Mouse (Mus musculus) forebrain, embryonic 11.5 days (tissue): ENCODE measurements at regions not wholly inside any gene's neighbourhood (a gene's known extent, or its start where the extent isn't known, plus 50 kb on each side); places are given as distances from the start of the nearest gene placed in this dataset.

ENCODE experiments used
- ATAC-seq: fragments of 200-750 bp; cut with Nextera tagmentation; replicated peaks from 2 replicates; pipeline ENCODE4 v1.8.0; 2017; ENCODE audit warnings: moderate TSS enrichment; ENCODE audit not compliant: low FRiP score
- DNase-seq: peaks from one replicate; pipeline ENCODE4 v3.0.0-alpha.2; 2017; ENCODE audit warnings: low spot score
- H3K27ac ChIP-seq: fragments of 300-500 bp; sonication (generic); 2 replicates; pipeline ENCODE4 v1.5.1; 2014; ENCODE audit warnings: low read depth, low read length
- H3K27me3 ChIP-seq: fragments of 300-500 bp; sonication (generic); 2 replicates; pipeline ENCODE4 v1.6.1; 2014; ENCODE audit warnings: mild to moderate bottlenecking, low read length, mixed read lengths; ENCODE audit not compliant: control insufficient read depth, insufficient read depth
- H3K36me3 ChIP-seq: fragments of 300-500 bp; sonication (generic); 2 replicates; pipeline ENCODE4 v1.6.1; 2014; ENCODE audit warnings: mild to moderate bottlenecking, low read length, moderate library complexity, mixed read lengths; ENCODE audit not compliant: control insufficient read depth, insufficient read depth
- H3K4me1 ChIP-seq: fragments of 300-500 bp; sonication (generic); replicated peaks from 2 replicates; pipeline ENCODE4 v1.6.1; 2014; ENCODE audit warnings: low read length, mixed read lengths; ENCODE audit not compliant: control insufficient read depth, insufficient read depth
- H3K4me2 ChIP-seq: fragments of 300-500 bp; sonication (generic); 2 replicates; pipeline ENCODE4 v1.6.1; 2014; ENCODE audit warnings: low read depth, mild to moderate bottlenecking, low read length, moderate library complexity, mixed read lengths; ENCODE audit not compliant: severe bottlenecking
- H3K4me3 ChIP-seq: fragments of 300-500 bp; sonication (generic); 2 replicates; pipeline ENCODE4 v1.5.1; 2014; ENCODE audit warnings: low read depth, low read length
- H3K9ac ChIP-seq: fragments of 300-500 bp; sonication (generic); 2 replicates; pipeline ENCODE4 v1.6.1; 2014; ENCODE audit warnings: low read length
- H3K9me3 ChIP-seq: fragments of 300-500 bp; sonication (generic); 2 replicates; pipeline ENCODE4 v1.6.1; 2016; ENCODE audit warnings: low read length, mixed read lengths; ENCODE audit not compliant: control insufficient read depth
- WGBS: fragments of 180-500 bp; shearing (Covaris S2); extraction: QIAGEN DNeasy Blood & Tissue Kit; methylation state at CpG from one replicate; pipeline ENCODE4 v1.1.7; 2014; 5-methylcytosine and 5-hydroxymethylcytosine counted together

DNA sequence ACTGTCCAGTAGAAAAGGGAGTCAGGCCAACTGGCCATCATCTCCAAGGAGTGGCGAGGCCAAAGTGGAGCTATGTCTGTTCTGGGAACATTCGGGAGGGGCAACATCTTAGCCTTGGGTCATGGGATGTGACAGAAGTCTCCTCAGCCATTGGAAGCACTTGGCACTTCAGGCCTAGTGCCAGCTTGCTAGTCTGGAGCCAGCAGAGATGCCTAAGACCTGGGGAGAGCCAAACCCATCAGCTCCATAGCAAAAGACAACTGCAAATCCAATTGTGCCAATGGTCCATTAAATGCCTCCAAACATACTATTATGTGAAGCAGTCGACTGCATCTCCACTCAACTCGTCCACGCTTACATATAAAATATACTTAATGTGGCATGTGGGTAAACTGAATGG is 136.9 kb downstream of the Tle3 start:
- Histone ChIP-seq H3K27ac (no peak overlapping the region), H3K36me3 (no peaks in the 10 kb centered on the region), H3K4me3 (no peak overlapping the region), H3K4me2 (no peak overlapping the region), H3K27me3 (peaks cover 5% of the 10 kb centered on the region; the same call in 1 of the 2 replicates), H3K4me1 (peaks cover 16% of the 10 kb centered on the region), H3K9ac (no peak overlapping the region), H3K9me3 (no peaks in the 10 kb centered on the region)
- ATAC-seq (no peak), DNase-seq (no peak)
- 71% methylated on average over 5 of the region's 5 CpGs for WGBS

DNA sequence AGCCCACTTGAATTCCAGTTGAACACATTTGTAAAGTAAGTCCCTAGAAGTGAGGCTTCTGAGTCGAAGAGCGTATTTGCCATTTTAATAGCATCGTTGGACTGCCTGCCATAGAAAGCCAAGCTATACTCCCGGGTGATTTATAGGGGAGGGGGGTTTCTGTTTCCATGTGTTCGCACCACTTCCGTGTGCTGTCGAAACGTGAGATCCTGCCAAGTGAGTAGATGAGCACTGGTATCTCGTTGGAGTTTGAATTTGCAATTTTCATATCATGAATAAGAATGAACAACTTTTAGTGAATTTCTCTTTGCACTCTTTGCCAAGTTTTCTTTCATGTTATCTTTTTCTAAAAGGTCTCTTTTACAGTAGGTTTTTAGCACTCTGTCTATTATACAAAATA is 128.7 kb downstream of the Tle3 start:
- Histone ChIP-seq H3K4me2 (no peak overlapping the region), H3K27me3 (no peaks in the 10 kb centered on the region), H3K4me3 (no peak overlapping the region), H3K9ac (no peak overlapping the region), H3K4me1 (no peaks in the 10 kb centered on the region), H3K27ac (no peak overlapping the region), H3K9me3 (no peaks in the 10 kb centered on the region), H3K36me3 (no peaks in the 10 kb centered on the region)
- DNase-seq (no peak), ATAC-seq (no peak)
- 90% methylated on average over 9 of the region's 9 CpGs for WGBS

DNA sequence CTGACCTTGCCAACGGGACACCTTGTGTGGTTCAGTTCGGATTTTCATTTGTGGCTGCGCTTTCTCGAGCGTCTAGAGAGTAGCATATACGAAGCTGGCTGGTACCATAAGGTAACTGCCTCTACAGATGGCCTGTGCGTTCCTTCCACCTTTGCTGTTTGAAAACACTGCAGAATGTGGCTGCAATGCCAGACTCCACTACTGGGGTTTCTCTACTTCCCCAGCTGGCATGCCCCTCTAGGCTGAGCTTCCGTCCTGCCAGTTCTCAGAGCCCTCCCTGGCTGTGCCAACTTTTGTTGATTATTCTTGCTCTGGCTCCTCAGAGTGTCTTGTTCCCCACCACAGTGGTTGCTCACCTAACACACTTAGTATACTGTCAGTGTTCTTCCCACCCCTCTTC is 120.7 kb downstream of the Tle3 start:
- H3K36me3 ChIP-seq, result no peaks in the 10 kb centered on the region
- no peak overlapping the region for H3K27ac ChIP-seq
- H3K27me3 ChIP-seq, result peaks cover 3% of the 10 kb centered on the region; the same call in 1 of the 2 replicates
- DNase-seq, result no peak
- H3K4me2 ChIP-seq, result no peak overlapping the region
- H3K4me1 ChIP-seq, result 0 out of 2 replicates have a peak, but pooled peaks cover 2% of the 10 kb centered on the region
- no peak overlapping the region for H3K9ac ChIP-seq
- WGBS, result 82% methylated on average over 8 of the region's 8 CpGs
- H3K9me3 ChIP-seq, result no peaks in the 10 kb centered on the region
- no peak overlapping the region for H3K4me3 ChIP-seq
- ATAC-seq, result no peak

GRCm38 (mm10) chr9:61491131-61491712 is 119.1 kb downstream of the Tle3 start:
- no peak for DNase-seq
- 46% methylated on average over 6 of the region's 6 CpGs for WGBS
- H3K27ac ChIP-seq, result no peak overlapping the region
- H3K4me2 ChIP-seq, result no peak overlapping the region
- 0 out of 2 replicates have a peak, but pooled peaks cover 2% of the 10 kb centered on the region for H3K4me1 ChIP-seq
- no peaks in the 10 kb centered on the region for H3K9me3 ChIP-seq
- H3K9ac ChIP-seq, result no peak overlapping the region
- ATAC-seq, result no peak
- H3K4me3 ChIP-seq, result no peak overlapping the region
- no peaks in the 10 kb centered on the region for H3K36me3 ChIP-seq
- H3K27me3 ChIP-seq, result peaks cover 3% of the 10 kb centered on the region; the same call in 1 of the 2 replicates

DNA sequence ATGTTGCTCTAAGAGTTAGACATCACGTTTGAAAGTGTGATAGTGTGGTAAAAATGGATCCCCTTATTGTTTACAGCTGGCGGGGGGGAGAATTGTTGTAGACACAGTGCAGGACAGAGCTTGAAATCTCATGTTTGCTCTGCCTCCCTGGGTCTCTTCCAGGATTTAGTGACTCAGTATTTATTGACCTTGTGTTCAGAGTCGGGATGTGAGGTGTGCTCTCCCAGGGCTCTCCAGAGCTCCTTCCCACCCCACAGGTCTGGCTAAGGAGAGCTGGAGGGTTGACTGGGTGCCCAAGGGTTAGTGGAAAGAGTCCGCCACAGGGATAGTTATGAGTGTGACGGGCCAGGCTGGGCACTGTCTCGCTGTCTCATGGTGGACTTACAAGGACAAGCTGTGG is 117.8 kb downstream of the Tle3 start:
- Histone ChIP-seq H3K4me2 (no peak overlapping the region), H3K9ac (no peak overlapping the region), H3K4me1 (0 out of 2 replicates have a peak, but pooled peaks cover 2% of the 10 kb centered on the region), H3K9me3 (no peaks in the 10 kb centered on the region), H3K27ac (no peak overlapping the region), H3K36me3 (no peaks in the 10 kb centered on the region), H3K4me3 (no peak overlapping the region), H3K27me3 (peaks cover 3% of the 10 kb centered on the region; the same call in 1 of the 2 replicates)
- no peak for DNase-seq
- WGBS, result 79% methylated on average over 6 of the region's 6 CpGs
- no peak for ATAC-seq

DNA sequence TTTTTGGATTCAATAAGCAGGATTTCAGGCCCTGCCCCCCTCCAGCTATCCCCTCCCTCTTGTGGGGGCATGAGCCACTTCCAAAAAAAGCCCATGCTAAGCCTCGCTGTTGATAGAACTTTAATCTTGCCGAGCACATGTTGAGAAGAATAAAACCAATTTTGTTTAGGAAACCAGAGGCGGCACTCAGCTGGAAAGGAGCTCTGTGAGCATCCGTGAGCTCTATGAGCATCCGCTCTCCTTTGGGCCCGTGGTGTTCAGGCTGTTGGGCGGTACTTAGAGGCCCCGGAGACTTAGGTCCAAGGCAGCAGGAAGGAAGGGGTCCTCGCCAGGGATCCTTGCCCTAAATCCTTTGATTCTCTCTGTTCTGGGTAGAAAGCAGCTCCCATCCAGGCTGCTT is 117.0 kb downstream of the Tle3 start:
- Histone ChIP-seq H3K9me3 (no peaks in the 10 kb centered on the region), H3K4me3 (no peak overlapping the region), H3K36me3 (no peaks in the 10 kb centered on the region), H3K27ac (no peak overlapping the region), H3K4me1 (0 out of 2 replicates have a peak, but pooled peaks cover 2% of the 10 kb centered on the region), H3K27me3 (peaks cover 3% of the 10 kb centered on the region; the same call in 1 of the 2 replicates), H3K4me2 (no peak overlapping the region), H3K9ac (no peak overlapping the region)
- WGBS, result 8% methylated on average over 9 of the region's 9 CpGs
- DNase-seq (no peak), ATAC-seq (no peak)

- Histone ChIP-seq H3K4me1 (0 out of 2 replicates have a peak, but pooled peaks cover 2% of the 10 kb centered on the region), H3K4me2 (no peak overlapping the region), H3K9me3 (no peaks in the 10 kb centered on the region), H3K27ac (no peak overlapping the region), H3K27me3 (peaks cover 3% of the 10 kb centered on the region; the same call in 1 of the 2 replicates), H3K36me3 (no peaks in the 10 kb centered on the region), H3K9ac (no peak overlapping the region), H3K4me3 (no peak overlapping the region)
- ATAC-seq, result no peak
- DNase-seq, result no peak
- 94% methylated on average over 12 of the region's 12 CpGs for WGBS
Measured at GRCm38 (mm10) chr9:61487824-61488223, 115.7 kb downstream of the Tle3 start.

DNA sequence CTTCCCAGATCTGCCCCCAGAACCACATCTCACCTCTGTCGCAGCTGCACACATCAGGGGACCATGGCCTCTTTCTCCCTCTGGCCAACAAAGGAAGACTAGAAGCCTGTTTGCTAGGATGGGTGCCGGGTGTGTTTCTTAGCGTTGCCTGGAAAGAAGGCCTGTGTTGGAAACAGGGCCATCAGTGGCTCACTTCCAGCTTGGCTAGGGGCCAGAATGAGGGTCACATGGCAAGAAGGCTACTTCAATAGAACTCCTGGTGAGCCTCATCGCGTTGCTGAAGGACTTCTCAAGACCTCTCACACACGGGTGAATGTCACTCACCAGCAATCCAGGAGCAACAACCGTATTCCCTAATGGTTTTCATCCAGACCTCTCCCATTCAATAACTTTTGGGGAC is 115.0 kb downstream of the Tle3 start:
- H3K27ac ChIP-seq, result no peak overlapping the region
- no peak overlapping the region for H3K4me3 ChIP-seq
- H3K27me3 ChIP-seq, result peaks cover 3% of the 10 kb centered on the region; the same call in 1 of the 2 replicates
- ATAC-seq (no peak), DNase-seq (no peak)
- H3K4me2 ChIP-seq, result no peak overlapping the region
- H3K9ac ChIP-seq, result no peak overlapping the region
- no peaks in the 10 kb centered on the region for H3K9me3 ChIP-seq
- H3K4me1 ChIP-seq, result 0 out of 2 replicates have a peak, but pooled peaks cover 2% of the 10 kb centered on the region
- H3K36me3 ChIP-seq, result no peaks in the 10 kb centered on the region
- 74% methylated on average over 7 of the region's 7 CpGs for WGBS

DNA sequence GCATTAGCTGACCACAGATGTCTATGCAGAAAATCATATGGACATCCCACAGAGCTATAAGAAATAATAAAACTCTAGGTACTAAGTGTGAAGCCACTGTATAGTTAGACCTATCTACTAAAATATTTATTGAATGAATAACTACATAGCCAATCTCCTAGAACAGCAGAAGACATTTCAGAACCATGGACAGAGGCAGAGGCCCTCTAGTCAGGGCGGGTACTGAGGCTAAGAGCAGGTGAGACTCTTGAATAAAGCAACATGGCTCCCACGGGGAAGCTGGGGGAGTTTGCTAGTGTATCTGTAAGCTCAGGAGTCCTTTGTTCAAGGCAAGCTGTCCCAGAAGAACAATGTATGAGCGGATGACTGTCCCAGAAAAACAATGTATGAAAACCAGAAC is 112.2 kb downstream of the Tle3 start:
- Histone ChIP-seq H3K4me2 (no peak overlapping the region), H3K4me1 (no peaks in the 10 kb centered on the region), H3K4me3 (no peak overlapping the region), H3K36me3 (no peaks in the 10 kb centered on the region), H3K9ac (no peak overlapping the region), H3K27ac (no peak overlapping the region), H3K9me3 (no peaks in the 10 kb centered on the region), H3K27me3 (no peaks in the 10 kb centered on the region; the same call in 1 of the 2 replicates)
- ATAC-seq (no peak), DNase-seq (no peak)
- WGBS, result 24% methylated on average over 3 of the region's 3 CpGs
